Mouse (Mus musculus) heart, postnatal 0 days (tissue): ENCODE data around the gene 1700013G24Rik. TPM values are rescaled to one million over a fixed set of nuclear protein-coding genes. Genes with fewer than 3 reads are reported as not detected.

Experiments
- ATAC-seq: fragments of 200-750 bp; cut with Nextera tagmentation; 2 replicates; pipeline ENCODE4 v1.8.0; 2017; ENCODE audit warnings: low read depth, moderate number of reproducible peaks, moderate library complexity; ENCODE audit not compliant: insufficient read depth
- DNase-seq: peaks from one replicate; pipeline ENCODE4 v3.0.0-alpha.2; 2016; ENCODE audit warnings: low spot score
- H3K27ac ChIP-seq: fragments of 300-500 bp; sonication (generic); 2 replicates; pipeline ENCODE4 v1.5.1; 2014; ENCODE audit warnings: low read depth, mild to moderate bottlenecking
- H3K27me3 ChIP-seq: fragments of 300-500 bp; sonication (generic); 2 replicates; pipeline ENCODE4 v1.6.1; 2014; ENCODE audit warnings: low read length, mixed read lengths; ENCODE audit not compliant: control insufficient read depth, insufficient read depth
- H3K36me3 ChIP-seq: fragments of 300-500 bp; sonication (generic); replicated peaks from 2 replicates; pipeline ENCODE4 v1.6.1; 2014; ENCODE audit warnings: low read length, mixed read lengths; ENCODE audit not compliant: control insufficient read depth, insufficient read depth
- H3K4me1 ChIP-seq: fragments of 300-500 bp; sonication (generic); 2 replicates; pipeline ENCODE4 v1.6.1; 2014; ENCODE audit warnings: antibody characterized with exemption; ENCODE audit not compliant: control insufficient read depth, insufficient read depth
- H3K4me2 ChIP-seq: fragments of 300-500 bp; sonication (generic); 2 replicates; pipeline ENCODE4 v1.6.1; 2014; ENCODE audit warnings: low read depth, mild to moderate bottlenecking, low read length, moderate library complexity
- H3K4me3 ChIP-seq: fragments of 300-500 bp; sonication (generic); 2 replicates; pipeline ENCODE4 v1.5.1; 2014; ENCODE audit warnings: low read depth, low read length
- H3K9ac ChIP-seq: fragments of 300-500 bp; sonication (generic); replicated peaks from 2 replicates; pipeline ENCODE4 v1.6.1; 2014; ENCODE audit warnings: low read depth, low read length, mixed read lengths
- H3K9me3 ChIP-seq: fragments of 300-500 bp; sonication (generic); replicated peaks from 2 replicates; pipeline ENCODE4 v1.6.1; 2016; ENCODE audit warnings: low read length; ENCODE audit not compliant: control insufficient read depth
- CTCF ChIP-seq: IDR thresholded peaks from 2 replicates; pipeline ENCODE4 v1.5.1; 2016; ENCODE audit warnings: antibody characterized with exemption, control low read depth, low read depth
- EP300 ChIP-seq: IDR thresholded peaks from 2 replicates; pipeline ENCODE4 v1.6.1; 2016; ENCODE audit warnings: antibody characterized with exemption, low read depth
- WGBS: fragments of 180-500 bp; shearing (Covaris S2); extraction: QIAGEN DNeasy Blood & Tissue Kit; methylation state at CpG from one replicate; pipeline ENCODE4 v1.1.7; 2014; 5-methylcytosine and 5-hydroxymethylcytosine counted together
- polyA plus RNA-seq: library from polyadenylated mRNA; unstranded; fragments of >200 nt; fragmentation: Nextera tagmentation; extraction: Ambion mirVana; gene quantifications from 2 replicates; pipeline ENCODE4 v1.2.1, GENCODE M21; 2015
- total RNA-seq: library from RNA; depleted of rRNA; stranded (reverse); fragments of >200 nt; gene quantifications from 2 replicates; pipeline ENCODE4 v1.2.3, GENCODE M21; 2014; ENCODE audit warnings: low replicate concordance

Gene 1700013G24Rik
- total and polyA plus RNA-seq, 2 experiments from 2014 or later = not detected

DNA sequence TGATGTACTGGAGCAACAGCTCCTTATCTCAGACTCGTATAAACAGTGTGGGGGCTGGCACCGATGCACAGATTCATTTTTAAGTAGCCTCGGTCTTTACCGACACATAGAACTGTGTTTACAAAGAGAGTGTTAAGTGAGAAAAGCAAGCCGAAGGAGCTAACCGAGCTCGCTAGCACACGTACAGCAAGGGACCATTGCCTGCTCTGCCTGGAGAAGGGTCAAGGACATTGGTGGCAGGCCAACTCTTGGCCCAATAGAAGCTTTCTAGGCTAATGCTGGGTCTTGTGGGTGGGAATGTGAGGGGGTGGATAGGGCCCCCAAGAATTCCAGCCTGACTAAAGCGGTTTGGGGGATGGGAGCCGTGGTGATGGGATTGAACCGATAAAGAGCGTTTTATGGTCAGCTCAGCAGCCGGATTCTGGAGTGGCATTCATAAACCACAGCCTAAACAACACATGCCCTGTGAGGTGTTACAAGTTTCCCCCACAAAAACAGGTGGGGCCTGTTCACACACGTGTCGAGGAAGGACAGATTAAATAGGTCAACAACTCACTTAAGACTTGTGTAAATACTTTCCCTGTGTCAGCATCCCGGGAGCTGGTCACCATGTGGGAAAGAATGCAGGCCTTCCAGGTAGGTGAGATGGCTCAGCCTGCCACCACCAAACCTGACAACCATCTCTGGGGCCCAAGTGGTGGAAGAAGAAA, 9.1 kb downstream of the 1700013G24Rik start:
- H3K36me3 ChIP-seq = no peaks in the 10 kb centered on the region
- TF ChIP-seq EP300 (no peak), CTCF (no peak)
- peak overlapping the region; percentile 71; the same call in 1 of the 2 replicates for H3K27ac ChIP-seq
- H3K4me1 ChIP-seq = peaks cover 8% of the 10 kb centered on the region
- H3K4me3 ChIP-seq = no peak overlapping the region
- no peaks in the 10 kb centered on the region for H3K27me3 ChIP-seq
- no peak overlapping the region for H3K9ac ChIP-seq
- DNase-seq (no peak), ATAC-seq (no peak)
- WGBS = 64% methylated on average over 16 of the region's 16 CpGs
- no peak overlapping the region for H3K4me2 ChIP-seq
- H3K9me3 ChIP-seq = no peaks in the 10 kb centered on the region

DNA sequence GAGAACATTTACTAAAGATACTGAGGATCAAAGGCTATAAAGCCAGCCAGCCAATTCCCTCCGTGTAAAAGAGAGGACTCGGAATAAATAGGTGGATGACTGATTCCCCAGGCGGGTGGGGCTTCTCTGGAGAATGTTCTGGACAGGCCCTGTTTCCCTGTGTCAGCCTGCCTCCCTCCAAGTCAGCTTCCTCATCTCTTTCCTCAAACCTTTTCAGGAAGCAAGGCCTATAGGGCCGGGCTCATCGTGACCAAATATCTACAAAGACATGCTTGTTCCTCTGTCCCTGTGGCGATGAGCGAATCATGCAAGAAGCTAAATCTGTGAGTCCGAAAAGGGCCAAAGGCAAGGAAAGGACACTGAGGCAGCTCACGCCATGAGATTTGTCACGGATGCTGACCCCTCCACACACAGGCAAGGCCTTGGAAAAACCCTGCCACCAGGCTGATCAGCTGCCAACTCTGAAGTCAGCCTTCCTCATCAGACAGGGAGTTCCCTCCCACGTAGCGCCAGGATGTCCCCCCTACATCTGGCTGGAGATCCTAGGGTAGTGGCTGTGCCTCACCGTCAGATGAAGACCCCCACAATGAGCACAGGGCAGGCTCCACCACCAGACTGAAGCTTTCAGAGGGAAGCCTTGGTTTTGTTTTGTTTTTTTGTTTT, 12.2 kb downstream of the 1700013G24Rik start:
- H3K36me3 ChIP-seq = no peaks in the 10 kb centered on the region
- peak overlapping the region; percentile 77 for H3K27ac ChIP-seq
- no peak overlapping the region for H3K4me2 ChIP-seq
- H3K4me1 ChIP-seq = peaks cover 25% of the 10 kb centered on the region
- no peaks in the 10 kb centered on the region for H3K27me3 ChIP-seq
- no peaks in the 10 kb centered on the region for H3K9me3 ChIP-seq
- ATAC-seq = no peak
- WGBS = 47% methylated on average over 13 of the region's 13 CpGs
- peak overlapping the region; percentile 34; the same call in 1 of the 2 replicates for H3K9ac ChIP-seq
- TF ChIP-seq EP300 (0 out of 2 replicates have a peak, but pooled peaks have one; percentile 56), CTCF (no peak)
- H3K4me3 ChIP-seq = no peak overlapping the region
- DNase-seq = no peak

DNA sequence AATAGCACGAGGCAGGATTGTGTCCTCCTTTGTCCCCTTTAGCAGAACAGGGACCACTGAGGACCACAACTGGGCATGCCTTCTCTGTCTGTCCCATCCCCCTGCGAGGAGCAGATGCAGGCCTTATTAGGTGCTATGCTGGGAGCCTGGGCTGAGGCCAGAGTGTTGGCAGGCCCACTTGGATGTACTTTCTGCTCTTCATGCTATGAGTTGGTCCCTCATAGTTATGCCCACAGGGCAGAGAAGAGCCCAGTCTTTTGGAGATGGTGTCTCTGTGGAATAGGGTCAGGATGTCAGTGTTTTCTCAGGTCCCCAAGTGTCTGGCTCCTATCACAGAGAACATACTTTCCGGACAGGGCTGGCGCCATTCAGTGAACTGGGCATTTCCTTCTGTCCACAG, 13.9 kb downstream of the 1700013G24Rik start:
- no peak overlapping the region for H3K9ac ChIP-seq
- no peak overlapping the region for H3K4me2 ChIP-seq
- ATAC-seq = peak; percentile 21
- no peaks in the 10 kb centered on the region for H3K9me3 ChIP-seq
- H3K4me3 ChIP-seq = no peak overlapping the region
- H3K27me3 ChIP-seq = no peaks in the 10 kb centered on the region
- TF ChIP-seq EP300 (0 out of 2 replicates have a peak, but pooled peaks have one; percentile 53), CTCF (no peak)
- DNase-seq = no peak
- H3K4me1 ChIP-seq = peaks cover 41% of the 10 kb centered on the region
- peak overlapping the region; percentile 77 for H3K27ac ChIP-seq
- no peaks in the 10 kb centered on the region for H3K36me3 ChIP-seq
- WGBS = 43% methylated on average over 4 of the region's 4 CpGs

DNA sequence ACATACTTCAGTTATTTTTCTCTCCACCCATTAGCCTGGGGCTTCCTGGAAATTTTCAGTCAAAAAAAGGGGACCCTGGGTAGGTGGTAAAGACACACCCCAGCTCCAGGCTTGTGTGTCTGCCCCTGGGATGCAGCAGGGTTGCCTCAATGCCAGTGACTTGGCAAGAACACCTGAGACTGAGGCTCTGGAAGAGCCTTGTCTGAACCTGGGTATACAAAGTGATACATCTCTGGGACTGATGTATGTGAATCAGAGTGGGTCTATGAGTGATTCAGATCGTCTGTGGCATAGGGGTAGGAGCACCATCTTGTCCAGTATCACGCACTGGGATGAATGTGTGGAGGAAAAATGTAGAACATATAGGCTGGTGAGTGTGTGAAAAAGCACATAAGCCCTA, 14.4 kb downstream of the 1700013G24Rik start:
- Histone ChIP-seq H3K4me1 (peaks cover 41% of the 10 kb centered on the region), H3K4me3 (no peak overlapping the region), H3K27ac (peak overlapping the region; percentile 77), H3K9me3 (no peaks in the 10 kb centered on the region), H3K4me2 (no peak overlapping the region), H3K27me3 (no peaks in the 10 kb centered on the region), H3K36me3 (no peaks in the 10 kb centered on the region), H3K9ac (no peak overlapping the region)
- 67% methylated on average over 2 of the region's 2 CpGs for WGBS
- no peak for DNase-seq
- ATAC-seq = no peak
- TF ChIP-seq EP300 (no peak), CTCF (no peak)

DNA sequence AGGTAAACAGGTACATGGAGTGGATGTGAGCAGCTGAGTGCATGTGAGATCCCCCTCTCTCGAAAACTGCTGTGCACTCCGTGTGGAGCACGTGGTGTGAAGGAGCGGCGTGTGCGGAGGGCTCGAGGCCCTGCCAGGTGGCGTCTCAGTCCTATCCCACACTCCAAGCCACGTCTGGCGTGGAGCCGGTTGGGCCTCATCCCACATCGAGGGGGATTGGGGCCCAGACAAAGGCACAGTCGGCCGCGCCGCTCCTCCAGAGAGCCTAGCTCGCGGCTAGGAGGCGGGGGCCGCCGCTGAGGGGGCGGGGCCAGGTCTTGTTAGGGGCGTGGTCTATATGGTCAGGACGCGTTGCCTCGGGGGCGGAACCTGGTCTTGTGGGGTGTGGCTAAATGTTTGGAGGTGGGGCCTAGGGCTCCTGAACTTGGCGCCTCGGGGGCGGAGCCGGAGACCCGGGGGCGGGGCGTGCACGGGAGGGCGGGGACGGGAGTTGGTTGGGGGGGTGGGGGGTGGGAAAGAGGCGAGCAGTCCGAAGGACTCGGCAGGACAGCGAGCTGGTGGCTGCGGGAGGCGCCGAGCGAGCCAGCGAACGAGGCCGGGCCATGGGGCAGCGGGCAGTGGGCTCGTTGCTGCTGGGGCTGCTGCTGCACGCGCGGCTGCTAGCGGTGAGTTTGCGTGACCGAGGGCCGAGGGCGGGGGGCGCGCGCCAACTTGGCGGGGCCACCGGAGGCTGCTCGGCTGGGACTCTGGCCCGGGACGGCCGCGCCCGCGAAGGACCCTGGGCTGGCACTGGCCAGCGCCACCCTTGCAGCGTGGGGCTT, 15.4 kb downstream of the 1700013G24Rik start, which contains the start of gene Hspg2:
Gene Hspg2, plus strand, starts transcription at position 510 of the 821 bp plus-strand sequence.
- no peaks in the 10 kb centered on the region for H3K9me3 ChIP-seq
- H3K27ac ChIP-seq = peak within 1 kb of the TSS; percentile 91
- TF ChIP-seq EP300 = peak; percentile 28; the same call in 1 of the 2 replicates
- TF ChIP-seq CTCF = no peak; the same call in 1 of the 2 replicates
- peak; percentile 84 for ATAC-seq
- no peaks in the 10 kb centered on the region for H3K36me3 ChIP-seq
- WGBS = 1% methylated on average over 62 of the region's 72 CpGs
- peak within 1 kb of the TSS; percentile 88 for H3K4me2 ChIP-seq
- H3K27me3 ChIP-seq = no peaks in the 10 kb centered on the region
- H3K9ac ChIP-seq = peak within 1 kb of the TSS; percentile 89
- H3K4me1 ChIP-seq = peaks cover 50% of the 10 kb centered on the region
- peak; percentile 95 for DNase-seq
- peak within 1 kb of the TSS; percentile 79 for H3K4me3 ChIP-seq
